Mouse (Mus musculus) hindbrain, embryonic 14.5 days (tissue): ENCODE data around the gene Gm45337. TPM values are rescaled to one million over a fixed set of nuclear protein-coding genes. Genes with fewer than 3 reads are reported as not detected.
"Not testable (repeated sequence)": the region's sequence is repeated elsewhere in the genome, so short reads cannot be mapped to it uniquely, and the experiment has no call there.

Source experiments
- ATAC-seq: fragments of 200-750 bp; cut with Nextera tagmentation; 2 replicates; pipeline ENCODE4 v1.8.0; 2017; ENCODE audit warnings: moderate number of reproducible peaks, mild to moderate bottlenecking, moderate TSS enrichment, moderate library complexity; ENCODE audit not compliant: low FRiP score
- DNase-seq: peaks from one replicate; pipeline ENCODE4 v3.0.0-alpha.2; 2015; ENCODE audit warnings: low spot score
- H3K27ac ChIP-seq: fragments of 300-500 bp; sonication (generic); 2 replicates; pipeline ENCODE4 v1.5.1; 2014; ENCODE audit warnings: mild to moderate bottlenecking, moderate library complexity
- H3K27me3 ChIP-seq: fragments of 300-500 bp; sonication (generic); 2 replicates; pipeline ENCODE4 v1.6.1; 2014; ENCODE audit warnings: mild to moderate bottlenecking, low read length, mixed read lengths; ENCODE audit not compliant: control insufficient read depth, insufficient read depth
- H3K36me3 ChIP-seq: fragments of 300-500 bp; sonication (generic); replicated peaks from 2 replicates; pipeline ENCODE4 v1.6.1; 2014; ENCODE audit not compliant: control insufficient read depth, insufficient read depth
- H3K4me1 ChIP-seq: fragments of 300-500 bp; sonication (generic); replicated peaks from 2 replicates; pipeline ENCODE4 v1.6.1; 2014; ENCODE audit warnings: antibody characterized with exemption, low read length, mixed read lengths; ENCODE audit not compliant: control insufficient read depth, insufficient read depth
- H3K4me2 ChIP-seq: fragments of 300-500 bp; sonication (generic); replicated peaks from 2 replicates; pipeline ENCODE4 v1.6.1; 2014; ENCODE audit warnings: mild to moderate bottlenecking, moderate library complexity
- H3K4me3 ChIP-seq: fragments of 300-500 bp; sonication (generic); replicated peaks from 2 replicates; pipeline ENCODE4 v1.5.1; 2014; ENCODE audit warnings: mild to moderate bottlenecking, low read length
- H3K9ac ChIP-seq: fragments of 300-500 bp; sonication (generic); 2 replicates; pipeline ENCODE4 v1.6.1; 2014
- H3K9me3 ChIP-seq: fragments of 300-500 bp; sonication (generic); 2 replicates; pipeline ENCODE4 v1.6.1; 2016; ENCODE audit warnings: low read length; ENCODE audit not compliant: control insufficient read depth
- WGBS: fragments of 180-500 bp; shearing (Covaris S2); extraction: QIAGEN DNeasy Blood & Tissue Kit; methylation state at CpG from one replicate; pipeline ENCODE4 v1.1.7; 2014; 5-methylcytosine and 5-hydroxymethylcytosine counted together
- polyA plus RNA-seq: library from polyadenylated mRNA; unstranded; fragments of >200 nt; fragmentation: Nextera tagmentation; extraction: Ambion mirVana; gene quantifications from 2 replicates; pipeline ENCODE4 v1.2.1, GENCODE M21; 2014

Gm45337 gene
- polyA plus RNA-seq, 1 experiment from 2014 or later: 0.15 TPM

DNA sequence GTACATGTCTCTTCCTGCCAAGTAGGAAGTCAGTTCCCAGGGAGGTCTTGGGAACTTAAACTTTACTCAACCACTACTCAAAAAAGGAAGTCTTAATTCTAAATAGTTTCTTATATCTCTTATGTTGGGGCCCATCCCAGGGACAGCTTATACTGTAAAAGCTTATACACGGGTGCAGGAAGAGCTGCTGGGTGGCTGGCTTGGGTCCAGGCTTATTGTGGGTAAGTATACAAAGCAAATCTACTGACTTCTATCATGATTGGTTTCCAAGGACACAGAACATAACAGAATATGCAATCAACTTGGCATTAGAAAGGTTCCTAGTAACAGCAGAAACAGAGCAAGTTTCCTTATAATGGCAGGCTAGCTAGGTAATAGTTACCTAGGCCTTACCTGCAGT lies 10.9 kb upstream of the Gm45337 start:
- no peak for DNase-seq
- H3K27ac ChIP-seq: no peak overlapping the region
- WGBS: 71% methylated on average over 1 of the region's 1 CpGs
- no peak for ATAC-seq
- H3K4me3 ChIP-seq: no peak overlapping the region
- no peaks in the 10 kb centered on the region for H3K36me3 ChIP-seq
- H3K4me1 ChIP-seq: no peaks in the 10 kb centered on the region
- H3K27me3 ChIP-seq: no peaks in the 10 kb centered on the region
- H3K4me2 ChIP-seq: no peak overlapping the region
- no peaks in the 10 kb centered on the region for H3K9me3 ChIP-seq
- no peak overlapping the region for H3K9ac ChIP-seq

DNA sequence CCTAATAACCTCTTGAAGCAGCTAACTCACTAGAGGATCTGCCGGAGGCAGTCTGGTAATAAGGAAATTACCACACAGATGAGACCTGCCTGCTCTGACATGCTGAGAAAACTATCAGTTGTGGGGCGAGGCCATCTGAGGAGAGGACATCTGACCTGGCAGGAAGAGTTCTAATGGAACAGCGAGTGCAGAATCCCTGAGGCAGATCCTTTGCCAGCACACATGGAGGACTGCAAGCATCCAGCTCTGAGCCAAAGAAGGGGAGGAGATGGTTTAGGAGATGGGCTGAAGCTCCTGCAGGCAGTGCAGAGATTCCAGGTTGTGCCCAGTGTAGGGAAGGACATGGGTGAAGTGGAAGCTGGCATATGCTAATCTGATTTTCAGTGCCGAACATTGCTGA lies 7.8 kb upstream of the Gm45337 start:
- no peak overlapping the region for H3K27ac ChIP-seq
- ATAC-seq (no peak), DNase-seq (no peak)
- no peak overlapping the region for H3K4me3 ChIP-seq
- no peaks in the 10 kb centered on the region for H3K9me3 ChIP-seq
- no peaks in the 10 kb centered on the region for H3K36me3 ChIP-seq
- no peak overlapping the region for H3K9ac ChIP-seq
- no peaks in the 10 kb centered on the region for H3K27me3 ChIP-seq
- no peak overlapping the region for H3K4me2 ChIP-seq
- no peaks in the 10 kb centered on the region for H3K4me1 ChIP-seq
- 90% methylated on average over 4 of the region's 4 CpGs for WGBS

DNA sequence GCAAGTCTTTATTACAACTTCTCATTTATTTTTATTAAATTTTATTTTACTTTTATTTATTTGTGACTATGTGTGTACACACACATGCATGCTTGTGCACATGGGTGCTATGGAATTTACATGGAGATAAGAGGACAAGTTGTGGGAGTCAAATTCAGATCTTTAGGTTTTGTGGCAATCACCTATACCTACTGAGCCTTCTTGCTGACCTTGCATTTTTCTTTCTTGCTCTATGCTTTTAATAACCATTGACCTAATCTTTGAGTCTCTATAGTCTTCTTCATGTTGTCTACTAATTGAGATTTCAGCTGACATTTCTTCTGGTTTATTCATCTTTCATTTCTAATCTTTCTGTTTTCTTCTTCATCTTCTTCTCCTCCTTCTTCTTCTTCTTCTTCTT lies 4.2 kb upstream of the Gm45337 start:
- no peak overlapping the region for H3K27ac ChIP-seq
- H3K4me3 ChIP-seq: no peak overlapping the region
- ATAC-seq (no peak), DNase-seq (no peak)
- no peak overlapping the region for H3K9ac ChIP-seq
- no peaks in the 10 kb centered on the region for H3K36me3 ChIP-seq
- no peak overlapping the region for H3K4me2 ChIP-seq
- H3K4me1 ChIP-seq: no peaks in the 10 kb centered on the region
- no peaks in the 10 kb centered on the region for H3K9me3 ChIP-seq
- H3K27me3 ChIP-seq: no peaks in the 10 kb centered on the region

DNA sequence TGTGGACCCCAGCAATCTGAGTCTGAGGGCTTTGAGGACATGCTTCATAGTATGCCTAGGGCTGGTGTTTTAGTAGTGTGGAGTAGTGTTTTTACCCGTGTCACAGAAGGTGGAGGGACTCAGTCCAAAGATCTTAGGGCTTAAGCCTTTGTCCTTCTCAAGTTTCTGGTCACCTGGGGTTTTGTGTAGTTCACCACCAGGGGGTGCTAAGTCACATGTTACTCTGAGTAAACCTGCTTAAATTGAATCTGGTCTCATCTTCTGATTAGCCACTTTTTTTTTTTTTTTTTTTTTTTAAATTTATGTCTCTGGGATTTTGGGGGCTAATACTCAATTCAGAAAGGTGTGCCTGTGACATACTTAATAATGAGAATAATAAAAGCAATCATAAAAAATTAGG lies 1.6 kb upstream of the Gm45337 start:
- Histone ChIP-seq H3K36me3 (no peaks in the 10 kb centered on the region), H3K4me1 (no peaks in the 10 kb centered on the region), H3K27ac (no peak overlapping the region), H3K9me3 (no peaks in the 10 kb centered on the region), H3K9ac (no peak overlapping the region), H3K4me3 (no peak overlapping the region), H3K4me2 (no peak overlapping the region), H3K27me3 (no peaks in the 10 kb centered on the region)
- 0% methylated on average over 1 of the region's 1 CpGs for WGBS
- ATAC-seq (no peak), DNase-seq (peak; percentile 59)

DNA sequence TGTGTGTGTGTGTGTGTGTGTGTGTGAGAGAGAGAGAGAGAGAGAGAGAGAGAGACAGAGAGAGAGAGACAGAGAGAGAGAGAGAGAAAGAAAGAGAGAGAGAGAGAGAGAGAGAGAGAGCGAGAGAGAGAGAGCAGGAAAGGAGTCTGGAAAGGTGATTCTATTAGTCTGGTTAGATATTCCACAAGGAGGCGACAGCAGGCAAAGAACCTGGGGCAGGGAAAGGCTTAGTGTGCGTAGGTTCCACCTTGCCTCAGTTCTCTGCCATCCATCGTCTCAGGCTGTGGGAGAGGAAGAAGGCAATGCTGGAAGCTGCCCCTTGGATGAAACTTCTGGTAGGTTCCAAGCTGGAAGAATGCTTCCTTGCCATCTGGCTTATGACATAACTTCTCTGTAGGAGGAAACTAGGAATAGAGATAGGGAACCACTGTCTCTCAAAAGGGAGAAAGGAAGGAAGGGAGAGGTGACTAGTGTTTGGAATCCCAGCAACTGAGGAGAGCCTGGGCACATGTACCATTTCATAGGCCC lies 1.1 kb upstream of the Gm45337 start:
- H3K9ac ChIP-seq: no peak overlapping the region
- no peak overlapping the region for H3K4me2 ChIP-seq
- WGBS: 42% methylated on average over 4 of the region's 4 CpGs
- H3K9me3 ChIP-seq: no peaks in the 10 kb centered on the region
- no peak overlapping the region for H3K4me3 ChIP-seq
- H3K4me1 ChIP-seq: no peaks in the 10 kb centered on the region
- H3K27ac ChIP-seq: no peak overlapping the region
- no peaks in the 10 kb centered on the region for H3K36me3 ChIP-seq
- no peaks in the 10 kb centered on the region for H3K27me3 ChIP-seq
- DNase-seq (no peak), ATAC-seq (no peak)

DNA sequence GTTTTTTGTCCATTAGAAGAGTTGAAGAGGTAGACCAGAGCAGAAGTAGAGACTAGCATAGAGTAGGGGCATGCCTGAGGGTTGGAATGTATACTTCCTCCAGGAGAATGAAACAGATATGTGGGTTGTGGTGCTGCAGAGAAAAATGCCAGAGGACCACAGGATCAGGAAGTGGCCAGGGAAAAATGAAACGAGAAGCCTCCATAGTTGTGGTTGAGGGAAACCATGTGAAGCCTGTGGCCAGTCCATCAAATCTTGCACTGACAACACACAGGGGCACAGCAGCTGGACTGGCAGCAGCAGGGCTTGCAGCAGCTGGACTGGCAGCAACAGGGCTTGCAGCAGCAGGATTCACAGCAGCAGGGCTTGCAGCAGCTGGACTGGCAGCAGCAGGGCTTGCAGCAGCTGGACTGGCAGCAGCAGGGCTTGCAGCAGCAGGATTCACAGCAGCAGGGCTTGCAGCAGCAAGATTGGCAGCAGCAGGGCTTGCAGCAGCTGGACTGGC lies 849 bp downstream of the Gm45337 start:
- H3K9me3 ChIP-seq, H3K27me3 ChIP-seq, H3K4me2 ChIP-seq, H3K4me3 ChIP-seq, H3K9ac ChIP-seq, H3K36me3 ChIP-seq, ATAC-seq, H3K4me1 ChIP-seq, DNase-seq, H3K27ac ChIP-seq: not testable (repeated sequence)
- 57% methylated on average over 1 of the region's 1 CpGs for WGBS

DNA sequence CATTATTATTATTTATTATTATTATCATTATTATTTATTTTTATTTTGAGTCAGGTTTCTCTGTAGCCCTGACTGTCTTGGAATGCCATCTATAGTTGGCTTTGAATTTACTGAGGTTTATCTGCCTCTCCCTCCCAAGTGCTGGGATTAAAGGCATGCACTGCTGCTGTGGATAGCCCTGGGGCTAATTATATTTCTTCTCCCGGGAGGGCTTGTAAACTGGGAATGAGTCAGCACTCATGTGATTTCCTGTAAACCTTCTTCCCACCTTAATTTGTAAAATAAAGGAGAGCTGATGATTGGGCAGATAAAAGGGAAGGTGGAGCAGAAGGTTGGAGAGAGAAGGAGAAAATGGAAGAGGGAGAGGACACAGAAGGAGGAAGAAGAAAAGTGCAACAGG lies 3.7 kb downstream of the Gm45337 start:
- Histone ChIP-seq H3K4me3 (no peak overlapping the region), H3K9ac (no peak overlapping the region), H3K4me1 (no peaks in the 10 kb centered on the region), H3K27ac (no peak overlapping the region), H3K9me3 (no peaks in the 10 kb centered on the region), H3K27me3 (no peaks in the 10 kb centered on the region), H3K4me2 (no peak overlapping the region), H3K36me3 (no peaks in the 10 kb centered on the region)
- DNase-seq: no peak
- no peak for ATAC-seq
- WGBS: 62% methylated on average over 1 of the region's 1 CpGs

DNA sequence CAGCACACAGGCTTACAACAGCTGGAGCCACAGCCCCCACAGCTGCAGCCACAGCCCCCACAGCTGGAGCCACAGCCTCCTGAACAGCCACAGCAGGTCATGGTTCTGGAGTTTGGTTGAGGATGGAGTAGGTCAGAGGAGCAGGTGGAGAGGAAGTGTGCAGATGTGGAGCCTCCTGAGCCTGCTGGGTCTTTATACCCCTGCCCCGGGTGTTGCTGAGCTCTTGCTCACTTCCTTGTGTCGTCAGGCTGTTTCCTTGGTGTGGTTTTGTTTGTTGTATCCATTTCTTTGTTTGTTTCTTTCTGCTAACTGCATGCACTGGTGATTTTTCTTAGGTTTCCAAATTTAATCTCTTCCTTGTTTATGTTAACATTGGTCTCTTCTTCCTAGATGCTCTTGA lies 8.5 kb downstream of the Gm45337 start, which contains the start of gene Gm39115:
TSS of gene Gm39115 (minus strand) at position 101 of the 400 bp plus-strand sequence.
- not testable (repeated sequence) for H3K4me1 ChIP-seq, H3K27me3 ChIP-seq
- 43% methylated on average over 2 of the region's 2 CpGs for WGBS

DNA sequence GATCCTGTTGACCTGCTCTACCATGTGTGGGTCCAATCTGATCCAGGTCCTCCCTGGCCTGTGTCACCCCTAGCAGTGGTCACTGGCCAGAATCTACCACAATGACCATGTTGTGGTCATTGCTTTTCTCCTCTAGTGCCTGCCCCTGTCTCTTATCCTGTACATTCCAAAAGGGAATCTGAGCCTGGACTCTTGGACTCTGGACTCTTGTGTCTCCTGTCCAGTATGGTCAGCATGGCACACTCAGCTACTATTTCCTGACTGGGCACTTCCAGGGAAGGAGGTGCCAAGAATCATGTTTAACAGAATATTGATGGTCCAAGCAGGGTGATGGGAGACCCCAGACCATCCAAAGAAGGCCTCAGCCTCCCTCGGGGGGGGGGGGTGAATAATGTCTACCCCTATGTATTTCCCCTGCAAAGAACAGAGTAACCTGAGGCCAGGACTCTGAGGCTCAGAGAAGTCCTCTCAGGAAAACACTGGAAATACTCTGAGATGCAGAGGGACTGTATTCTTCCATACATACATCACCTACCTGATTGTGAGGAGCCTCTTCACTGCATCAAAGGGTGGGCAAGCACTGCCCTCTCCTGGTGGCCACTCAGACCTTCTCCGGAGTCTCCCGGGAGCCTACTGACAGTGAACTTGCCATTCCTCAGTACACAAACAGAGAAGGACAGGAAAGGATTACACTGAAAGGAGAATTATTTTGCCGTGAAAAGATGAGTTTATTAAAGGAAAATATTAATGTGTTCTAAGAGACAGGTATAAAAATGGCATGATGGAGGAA lies 10.0 kb downstream of the Gm45337 start:
- no peaks in the 10 kb centered on the region for H3K9me3 ChIP-seq
- no peak for ATAC-seq
- DNase-seq: peak; percentile 40

More for the DNA sequence above, 8.5 kb downstream of the Gm45337 start, which contains the start of gene Gm39115:
- H3K9me3 ChIP-seq, H3K9ac ChIP-seq, DNase-seq, H3K36me3 ChIP-seq, H3K4me3 ChIP-seq, ATAC-seq, H3K27ac ChIP-seq, H3K4me2 ChIP-seq: not testable (repeated sequence)

More for the DNA sequence above, 10.0 kb downstream of the Gm45337 start:
- H3K36me3 ChIP-seq: no peaks in the 10 kb centered on the region
- no peaks in the 10 kb centered on the region for H3K27me3 ChIP-seq
- no peak overlapping the region for H3K27ac ChIP-seq
- H3K4me2 ChIP-seq: no peak overlapping the region
- 59% methylated on average over 4 of the region's 4 CpGs for WGBS
- H3K4me3 ChIP-seq: no peak overlapping the region
- H3K9ac ChIP-seq: no peak overlapping the region
- H3K4me1 ChIP-seq: no peaks in the 10 kb centered on the region
